Mouse (Mus musculus) v-Abl transformed pro-B cells (cell line): ENCODE data around the gene Sult2b1.

Experiments
- in situ Hi-C, 2 experiments: fragments of 400-800 bp; cut with MboI; formaldehyde crosslinking; loops; one replicate each; pipeline ENCODE4 v1.15.1; 2025; ENCODE audit not compliant: unreplicated experiment in 2 of 2

The Sult2b1 gene

GRCm38 (mm10) chr7:45739162-45739763 lies 45.2 kb downstream of the Sult2b1 start:
- in situ Hi-C loops = loop anchor here (5.0 to 25.0 kb wide), 4 partner anchors 63 to 473 kb away; no protein-coding TSS in a partner anchor

GRCm38 (mm10) chr7:45733477-45733876 lies 51.0 kb downstream of the Sult2b1 start:
- in situ Hi-C loops = loop anchor here (5.0 to 25.0 kb wide), 2 partner anchors 189 to 479 kb away; partner anchors contain the start of genes Ccdc114 (in 1 of the 2) and Emp3 (in 1 of the 2)

- in situ Hi-C loops = loop anchor here (5.0 to 25.0 kb wide), 2 partner anchors 191 to 481 kb away; partner anchors contain the start of genes Ccdc114 (in 1 of the 2) and Emp3 (in 1 of the 2)
Observed at GRCm38 (mm10) chr7:45730727-45731431, 53.6 kb downstream of the Sult2b1 start.

GRCm38 (mm10) chr7:45727625-45728024 lies 56.8 kb downstream of the Sult2b1 start:
- in situ Hi-C loops = loop anchor here in 1 of 2 experiments (25.0 kb wide), 1 partner anchor 485 kb away; no protein-coding TSS in a partner anchor

GRCm38 (mm10) chr7:45726419-45726818 lies 58.0 kb downstream of the Sult2b1 start:
- in situ Hi-C loops = loop anchor here in 1 of 2 experiments (25.0 kb wide), 1 partner anchor 486 kb away; no protein-coding TSS in a partner anchor

DNA sequence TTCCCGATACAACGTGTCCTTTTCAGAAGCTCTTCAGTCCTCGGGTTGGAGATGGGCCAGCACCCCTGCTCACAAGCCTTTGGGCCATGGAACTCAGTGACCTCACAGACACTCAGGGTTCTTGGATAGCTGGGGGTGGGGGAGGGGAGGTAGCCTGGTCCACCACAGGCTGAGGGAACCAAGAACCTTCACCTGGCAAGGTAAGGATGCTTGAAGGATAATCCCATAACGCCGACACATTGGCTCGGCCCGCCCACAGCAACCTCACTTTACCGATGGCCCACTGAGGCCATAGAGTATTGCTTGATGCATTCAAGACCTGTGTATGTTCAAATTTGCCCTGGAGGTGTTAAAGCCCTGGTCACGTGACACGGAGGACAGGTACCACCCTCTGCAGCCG lies 58.8 kb downstream of the Sult2b1 start, which contains the start of gene Spaca4:
TSS of gene Spaca4 (minus strand) at position 101 of the 400 bp plus-strand sequence.
- in situ Hi-C loops = loop anchor here in 1 of 2 experiments (25.0 kb wide), 1 partner anchor 487 kb away; no protein-coding TSS in a partner anchor

DNA sequence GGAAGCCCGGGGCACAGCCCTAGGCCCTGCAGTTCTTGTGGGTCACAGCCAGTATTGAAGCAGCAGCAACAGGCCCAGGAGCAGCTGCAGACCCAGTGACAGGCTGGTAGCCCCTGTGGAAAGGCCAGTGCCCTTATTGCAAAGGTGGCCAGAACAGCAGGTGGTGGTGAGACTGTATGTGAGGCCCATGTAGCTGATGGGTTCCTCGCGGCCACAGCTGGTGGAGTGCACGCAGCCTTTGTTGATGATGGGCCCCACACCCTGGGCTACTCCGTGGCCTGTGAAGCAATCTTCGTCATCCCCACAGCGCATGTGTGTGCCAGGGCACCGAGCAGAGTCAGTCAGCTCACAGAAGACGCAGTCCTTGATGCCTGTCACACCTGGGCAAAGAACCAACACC lies 59.3 kb downstream of the Sult2b1 start:
- in situ Hi-C loops = loop anchor here in 1 of 2 experiments (25.0 kb wide), 1 partner anchor 487 kb away; no protein-coding TSS in a partner anchor

DNA sequence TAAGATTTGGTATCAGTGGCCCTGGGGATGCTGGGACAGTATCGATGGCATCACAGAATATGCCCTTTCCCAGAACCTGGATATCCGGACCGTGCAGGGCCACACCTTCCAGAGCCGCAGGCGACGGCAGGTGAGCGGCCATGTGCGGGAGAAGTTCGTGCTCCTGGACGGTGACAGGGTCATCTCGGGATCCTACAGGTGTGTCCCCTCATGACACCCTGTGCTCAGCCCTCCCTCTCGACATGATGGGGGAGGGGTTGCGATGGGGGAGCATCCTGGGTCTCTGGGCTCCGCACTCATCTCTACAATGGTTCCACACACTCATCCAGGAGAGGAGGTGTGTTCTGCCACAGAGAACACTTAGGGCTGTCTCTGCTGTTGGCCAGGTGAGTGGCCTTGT lies 60.7 kb downstream of the Sult2b1 start:
- in situ Hi-C loops = loop anchor here (25.0 kb wide), 2 partner anchors 711 to 1186 kb away; partner anchors contain the start of genes Pold1 (in 2 of the 2), Spib (in 2 of the 2), Rras (in 1 of the 2) and Scaf1 (in 1 of the 2)

DNA sequence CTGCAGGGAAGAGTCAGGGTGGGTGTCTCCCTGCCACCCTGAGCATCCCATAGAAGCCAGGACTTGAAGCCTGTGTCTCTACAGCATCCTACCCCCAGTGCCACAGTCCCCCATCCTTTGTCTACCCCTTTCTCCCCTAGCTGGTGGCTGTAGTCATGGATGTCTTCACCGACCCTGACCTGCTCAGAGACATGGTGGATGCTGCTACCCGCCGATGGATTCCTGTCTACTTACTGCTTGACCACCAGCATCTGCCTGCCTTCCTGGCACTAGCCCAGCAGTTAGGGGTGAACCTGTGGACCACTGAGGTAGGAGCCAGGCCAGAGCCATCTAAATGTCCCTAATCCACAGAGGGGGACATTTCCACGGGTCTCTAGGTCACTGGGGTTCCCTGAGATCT lies 61.2 kb downstream of the Sult2b1 start:
- in situ Hi-C loops = loop anchor here (25.0 kb wide), 2 partner anchors 711 to 1186 kb away; partner anchors contain the start of genes Pold1 (in 2 of the 2), Spib (in 2 of the 2), Rras (in 1 of the 2) and Scaf1 (in 1 of the 2)

GRCm38 (mm10) chr7:45722348-45722713 lies 62.1 kb downstream of the Sult2b1 start:
- in situ Hi-C loops = loop anchor here (25.0 kb wide), 2 partner anchors 710 to 1185 kb away; partner anchors contain the start of genes Pold1 (in 2 of the 2), Spib (in 2 of the 2), Rras (in 1 of the 2) and Scaf1 (in 1 of the 2)

GRCm38 (mm10) chr7:45721642-45722347 lies 62.7 kb downstream of the Sult2b1 start:
- in situ Hi-C loops = loop anchor here (25.0 kb wide), 2 partner anchors 709 to 1184 kb away; partner anchors contain the start of genes Pold1 (in 2 of the 2), Spib (in 2 of the 2), Rras (in 1 of the 2) and Scaf1 (in 1 of the 2)

GRCm38 (mm10) chr7:45721234-45721571 lies 63.3 kb downstream of the Sult2b1 start:
- in situ Hi-C loops = loop anchor here (25.0 kb wide), 2 partner anchors 709 to 1184 kb away; partner anchors contain the start of genes Pold1 (in 2 of the 2), Spib (in 2 of the 2), Rras (in 1 of the 2) and Scaf1 (in 1 of the 2)

DNA sequence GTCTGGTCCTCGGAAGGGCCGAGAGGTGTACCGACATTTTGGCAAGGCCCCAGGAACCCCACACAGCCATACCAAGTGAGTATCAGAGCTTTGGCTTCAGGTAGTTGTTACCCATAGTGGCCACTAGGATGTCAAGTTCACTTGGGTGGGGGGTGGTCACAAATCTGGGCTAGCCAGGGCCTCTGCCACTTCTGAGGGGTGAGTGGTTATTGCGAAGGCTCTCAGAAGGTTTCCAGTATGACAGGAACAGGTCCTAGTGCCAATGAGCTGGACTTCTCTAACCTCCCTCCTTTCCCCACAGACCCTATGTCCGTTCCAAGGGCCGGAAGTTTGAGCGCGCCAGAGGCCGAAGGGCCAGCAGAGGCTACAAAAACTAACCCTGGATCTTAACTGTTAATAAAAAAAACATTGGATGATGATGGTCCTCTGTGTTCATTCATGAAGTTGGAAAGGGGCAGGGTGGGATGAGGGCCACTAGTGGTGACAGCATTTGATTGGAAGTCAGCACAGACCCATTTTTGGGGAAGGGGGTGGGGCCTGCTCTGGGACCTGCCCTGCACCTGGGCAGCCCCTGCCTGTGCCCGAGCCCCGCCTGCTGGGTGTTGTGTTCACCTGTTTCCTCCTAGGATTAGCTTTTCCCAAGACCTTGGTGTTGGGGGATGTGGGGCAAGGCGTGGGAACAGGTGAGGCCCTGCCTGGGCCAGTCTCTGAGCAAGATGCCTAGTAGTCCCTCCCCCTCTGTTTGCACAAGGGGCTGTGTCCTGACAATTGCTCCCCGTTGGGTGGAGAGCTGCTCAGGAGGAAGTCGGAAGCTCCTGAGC lies 63.8 kb downstream of the Sult2b1 start, which contains the start of gene Fam83e:
TSS of gene Fam83e (plus strand) at position 800 of the 821 bp plus-strand sequence.
- in situ Hi-C loops = loop anchor here (25.0 kb wide), 2 partner anchors 708 to 1183 kb away; partner anchors contain the start of genes Pold1 (in 2 of the 2), Spib (in 2 of the 2), Rras (in 1 of the 2) and Scaf1 (in 1 of the 2)

- in situ Hi-C loops = loop anchor here (10.0 to 25.0 kb wide), 4 partner anchors 595 to 1183 kb away; partner anchors contain the start of genes Pold1 (in 2 of the 2), Spib (in 2 of the 2), Gtf2h1 (in 1 of the 2) and Hps5 (in 1 of the 2)
Observed at GRCm38 (mm10) chr7:45719738-45720412, 64.6 kb downstream of the Sult2b1 start.

DNA sequence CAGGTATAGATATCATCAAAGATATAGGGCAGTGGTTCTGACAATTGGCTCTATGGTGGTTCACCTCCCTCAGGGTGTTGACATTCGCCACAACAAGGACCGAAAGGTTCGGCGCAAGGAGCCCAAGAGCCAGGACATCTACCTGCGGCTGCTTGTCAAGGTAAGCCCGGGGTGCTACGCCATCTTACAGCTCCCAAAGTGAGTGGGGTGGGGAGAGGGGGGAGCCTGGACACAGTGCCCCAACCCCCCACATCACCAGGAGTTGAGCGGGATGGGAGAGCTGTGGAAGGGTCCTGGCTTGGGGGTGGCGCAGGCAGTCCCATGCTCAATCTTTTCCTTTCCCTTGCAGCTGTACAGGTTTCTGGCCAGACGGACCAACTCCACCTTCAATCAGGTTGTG lies 65.3 kb downstream of the Sult2b1 start:
- in situ Hi-C loops = loop anchor here (10.0 to 25.0 kb wide), 4 partner anchors 594 to 1182 kb away; partner anchors contain the start of genes Pold1 (in 2 of the 2), Spib (in 2 of the 2), Gtf2h1 (in 1 of the 2) and Hps5 (in 1 of the 2)

GRCm38 (mm10) chr7:45718331-45718730 lies 66.1 kb downstream of the Sult2b1 start:
- in situ Hi-C loops = loop anchor here (10.0 to 25.0 kb wide), 4 partner anchors 594 to 1181 kb away; partner anchors contain the start of genes Pold1 (in 2 of the 2), Spib (in 2 of the 2), Gtf2h1 (in 1 of the 2) and Hps5 (in 1 of the 2)

- in situ Hi-C loops = loop anchor here (10.0 to 25.0 kb wide), 4 partner anchors 593 to 1181 kb away; partner anchors contain the start of genes Pold1 (in 2 of the 2), Spib (in 2 of the 2), Gtf2h1 (in 1 of the 2) and Hps5 (in 1 of the 2)
Observed at GRCm38 (mm10) chr7:45717918-45718297, 66.6 kb downstream of the Sult2b1 start, which contains the start of gene Sphk2. Sphk2 (minus strand) TSS chr7:45718002.
